Mouse (Mus musculus) ES-Bruce4 (cell line): ENCODE measurements around the gene Gpr68. TPM values are rescaled to one million over a fixed set of nuclear protein-coding genes. Genes with fewer than 3 reads are reported as not detected.

Experiments used
- H3K27ac ChIP-seq: 2 replicates; pipeline ENCODE4 v1.5.1; 2012; ENCODE audit warnings: low read length, inconsistent platforms; ENCODE audit not compliant: insufficient read depth
- H3K27me3 ChIP-seq: 2 replicates; pipeline ENCODE4 v1.6.1; 2012; ENCODE audit warnings: mild to moderate bottlenecking, low read length, inconsistent platforms; ENCODE audit not compliant: control insufficient read depth, poor library complexity, insufficient read depth, severe bottlenecking
- H3K36me3 ChIP-seq: 2 replicates; pipeline ENCODE4 v1.6.1; 2012; ENCODE audit warnings: inconsistent platforms, mild to moderate bottlenecking, low read length, moderate library complexity; ENCODE audit not compliant: control insufficient read depth, poor library complexity, insufficient read depth, severe bottlenecking
- H3K4me1 ChIP-seq: one replicate; pipeline ENCODE4 v1.8.1; 2011; ENCODE audit warnings: low read length; ENCODE audit not compliant: control insufficient read depth, insufficient read depth
- H3K4me3 ChIP-seq: 2 replicates; pipeline ENCODE4 v1.5.1; 2011; ENCODE audit warnings: low read depth, mild to moderate bottlenecking, low read length
- H3K9ac ChIP-seq: 2 replicates; pipeline ENCODE4 v1.6.1; 2012; ENCODE audit warnings: low read depth, mild to moderate bottlenecking, inconsistent platforms; ENCODE audit not compliant: poor library complexity, severe bottlenecking
- H3K9me3 ChIP-seq: replicated peaks from 2 replicates; pipeline ENCODE4 v1.6.1; 2012; ENCODE audit warnings: mild to moderate bottlenecking, low read length, inconsistent platforms; ENCODE audit not compliant: control insufficient read depth, poor library complexity, insufficient read depth, severe bottlenecking
- CTCF ChIP-seq: IDR thresholded peaks from one replicate; pipeline ENCODE4 v1.8.1; 2011; ENCODE audit warnings: low read depth, low read length
- EP300 ChIP-seq: IDR thresholded peaks from 2 replicates; pipeline ENCODE4 v1.6.1; 2011; ENCODE audit warnings: low read depth, low read length; ENCODE audit not compliant: insufficient read depth
- POLR2A ChIP-seq: IDR thresholded peaks from one replicate; pipeline ENCODE4 v1.8.1; 2011; ENCODE audit warnings: low read length; ENCODE audit not compliant: insufficient read depth
- polyA plus RNA-seq: library from polyadenylated mRNA; stranded (reverse); fragments of >200 nt; gene quantifications from 2 replicates; pipeline ENCODE4 v1.2.4, GENCODE M21; 2011; ENCODE audit warnings: low read depth; ENCODE audit not compliant: missing spikeins, insufficient read depth, insufficient read length

Gene Gpr68
- polyA plus RNA-seq, 1 experiment = 0.43 TPM

DNA sequence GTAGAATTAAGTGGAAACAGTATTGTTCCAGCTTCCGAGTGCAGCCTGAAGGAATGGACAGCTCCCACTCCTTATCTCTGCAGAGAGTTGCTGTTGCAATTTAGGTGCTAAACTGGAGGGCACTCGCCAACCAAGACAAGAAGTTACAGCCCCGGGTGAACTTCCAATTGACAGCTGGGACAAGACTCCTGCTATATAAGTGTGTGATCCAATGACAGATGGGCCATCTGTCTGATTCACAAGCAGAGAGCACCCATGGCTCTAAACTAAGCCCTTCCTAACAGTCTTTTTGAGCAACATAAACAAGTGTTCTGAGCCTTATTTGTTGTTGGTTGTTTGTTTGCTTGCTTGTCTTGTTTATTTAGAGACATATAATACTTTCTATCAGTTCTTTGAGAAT is 11.3 kb downstream of the Gpr68 start:
- H3K27me3 ChIP-seq = peaks cover 5% of the 10 kb centered on the region
- H3K4me1 ChIP-seq = peaks cover 1% of the 10 kb centered on the region

DNA sequence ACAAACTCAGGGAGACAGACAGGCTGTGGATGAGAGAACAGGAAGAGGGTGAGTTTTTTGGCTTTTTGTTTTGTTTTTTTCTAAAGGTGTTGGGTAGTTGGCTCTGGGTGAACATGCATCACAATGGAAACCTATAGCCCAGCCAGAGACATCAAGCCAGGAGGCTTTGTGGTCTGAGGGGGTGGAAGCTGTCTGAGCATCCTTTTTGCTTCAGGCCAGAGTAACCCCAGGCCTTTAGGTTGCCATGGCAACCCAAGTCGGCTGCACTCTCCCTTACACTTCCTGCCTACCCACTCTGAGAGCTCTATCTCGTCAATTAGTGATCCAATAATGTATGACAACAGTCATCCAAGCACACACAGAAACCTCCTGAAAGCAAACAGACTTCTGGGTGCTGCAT is 12.5 kb downstream of the Gpr68 start:
- no peak overlapping the region for H3K9ac ChIP-seq
- peaks cover 1% of the 10 kb centered on the region for H3K4me1 ChIP-seq
- H3K4me3 ChIP-seq = no peak overlapping the region
- TF ChIP-seq CTCF (no peak), EP300 (no peak), POLR2A (no peak)
- peaks cover 5% of the 10 kb centered on the region for H3K27me3 ChIP-seq
- H3K27ac ChIP-seq = no peak overlapping the region
- H3K9me3 ChIP-seq = no peaks in the 10 kb centered on the region
- H3K36me3 ChIP-seq = no peaks in the 10 kb centered on the region

More for the DNA sequence above, 11.3 kb downstream of the Gpr68 start:
- no peaks in the 10 kb centered on the region for H3K9me3 ChIP-seq
- no peak overlapping the region for H3K9ac ChIP-seq
- no peak for TF ChIP-seq POLR2A
- TF ChIP-seq CTCF = no peak
- no peak for TF ChIP-seq EP300
- no peak overlapping the region for H3K4me3 ChIP-seq
- no peak overlapping the region for H3K27ac ChIP-seq
- no peaks in the 10 kb centered on the region for H3K36me3 ChIP-seq

DNA sequence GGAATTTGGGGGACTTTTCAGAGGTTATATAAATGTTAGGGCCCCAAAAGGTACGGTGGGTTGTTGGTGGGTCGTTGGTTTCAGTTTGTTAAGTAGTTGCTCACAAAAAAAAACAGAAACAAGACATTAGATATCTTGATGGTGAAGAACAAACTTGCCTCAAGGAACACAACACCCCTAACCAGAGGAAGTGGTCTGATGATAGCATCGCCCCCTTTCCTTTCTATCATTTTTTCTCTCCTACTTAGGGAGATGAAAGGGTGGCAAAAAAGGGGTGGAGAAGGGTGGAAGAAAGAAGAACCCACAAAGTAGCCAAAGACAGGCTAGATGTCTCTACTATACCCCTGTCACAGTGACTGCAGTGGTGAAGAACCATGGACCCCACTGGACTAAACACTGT is 17.4 kb downstream of the Gpr68 start:
- H3K36me3 ChIP-seq = no peaks in the 10 kb centered on the region
- H3K9ac ChIP-seq = no peak overlapping the region
- no peak overlapping the region for H3K27ac ChIP-seq
- TF ChIP-seq EP300 (no peak), CTCF (no peak), POLR2A (no peak)
- no peaks in the 10 kb centered on the region for H3K4me1 ChIP-seq
- H3K4me3 ChIP-seq = no peak overlapping the region
- H3K27me3 ChIP-seq = no peaks in the 10 kb centered on the region; the same call in 1 of the 2 replicates
- H3K9me3 ChIP-seq = no peaks in the 10 kb centered on the region

DNA sequence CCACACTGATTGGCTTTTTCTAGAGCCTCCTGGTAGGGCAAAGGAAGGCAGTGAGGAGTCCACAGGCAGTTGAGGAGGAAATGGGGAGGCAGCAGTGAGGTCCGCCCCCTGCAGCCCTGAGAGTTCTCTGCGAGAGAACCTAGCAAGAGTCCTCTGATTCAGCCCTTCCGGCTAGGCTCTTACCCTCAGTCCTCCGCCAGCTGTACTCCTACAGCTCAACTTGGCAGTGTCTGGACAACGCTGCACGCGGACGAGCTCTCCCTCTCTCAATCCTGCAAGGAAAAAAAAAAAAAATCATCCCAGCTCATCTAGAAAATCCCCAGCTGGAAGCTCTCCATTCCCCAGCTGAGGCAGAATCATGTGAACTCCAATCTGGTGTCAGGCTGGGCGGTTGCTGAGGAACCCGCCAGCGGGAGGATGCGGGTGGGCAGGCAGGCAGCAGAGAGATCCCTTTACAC is 20.2 kb downstream of the Gpr68 start:
- H3K27ac ChIP-seq = no peak overlapping the region
- no peaks in the 10 kb centered on the region for H3K4me1 ChIP-seq
- H3K27me3 ChIP-seq = no peaks in the 10 kb centered on the region; the same call in 1 of the 2 replicates
- H3K36me3 ChIP-seq = no peaks in the 10 kb centered on the region
- no peak for TF ChIP-seq EP300
- no peak for TF ChIP-seq POLR2A
- no peak for TF ChIP-seq CTCF
- H3K9me3 ChIP-seq = no peaks in the 10 kb centered on the region
- H3K9ac ChIP-seq = no peak overlapping the region
- no peak overlapping the region for H3K4me3 ChIP-seq

DNA sequence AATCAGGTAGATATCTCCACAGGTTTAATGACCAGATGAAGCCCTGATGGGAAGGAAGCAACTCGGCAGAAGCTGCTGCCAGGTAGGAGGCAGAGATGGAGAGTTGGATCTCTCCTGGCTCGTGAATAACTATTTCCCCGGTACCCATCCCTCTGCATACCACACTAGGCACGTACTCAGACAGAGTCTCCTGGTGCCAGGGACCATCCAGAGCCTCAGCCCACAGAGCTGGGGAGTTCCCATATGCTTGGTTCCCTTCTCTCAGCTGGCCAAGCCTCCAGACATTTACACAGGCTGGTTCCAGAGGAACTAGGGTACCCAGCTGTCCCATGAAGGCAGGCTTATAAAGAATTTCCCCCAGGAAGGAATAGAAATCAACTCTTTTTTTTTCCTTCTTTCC is 21.1 kb downstream of the Gpr68 start:
- no peak overlapping the region for H3K9ac ChIP-seq
- H3K27me3 ChIP-seq = no peaks in the 10 kb centered on the region; the same call in 1 of the 2 replicates
- no peak for TF ChIP-seq CTCF
- TF ChIP-seq POLR2A = no peak
- H3K4me3 ChIP-seq = no peak overlapping the region
- no peaks in the 10 kb centered on the region for H3K4me1 ChIP-seq
- no peak overlapping the region for H3K27ac ChIP-seq
- H3K9me3 ChIP-seq = no peaks in the 10 kb centered on the region
- H3K36me3 ChIP-seq = no peaks in the 10 kb centered on the region

DNA sequence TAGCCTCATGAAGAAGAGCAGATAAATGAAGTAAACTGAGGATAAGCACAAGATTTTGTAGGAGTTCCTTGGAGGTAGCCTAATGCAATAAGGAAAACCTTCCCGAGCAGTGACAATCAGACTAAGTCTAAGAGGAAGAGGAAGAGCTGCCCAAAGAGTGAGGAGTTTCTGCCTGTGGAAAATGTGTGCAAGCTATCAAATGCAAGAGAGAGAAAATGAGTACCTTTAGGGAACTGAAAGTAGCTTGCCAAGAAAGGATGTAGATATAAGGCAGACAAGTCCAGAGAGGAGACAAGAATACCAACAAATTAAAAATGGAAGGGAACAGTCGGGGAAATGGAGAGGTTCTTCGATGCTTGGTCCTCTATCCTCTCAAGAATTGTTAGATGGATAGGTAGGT is 22.4 kb downstream of the Gpr68 start:
- no peaks in the 10 kb centered on the region for H3K4me1 ChIP-seq
- H3K9me3 ChIP-seq = no peaks in the 10 kb centered on the region
- no peak overlapping the region for H3K4me3 ChIP-seq
- H3K36me3 ChIP-seq = no peaks in the 10 kb centered on the region
- H3K9ac ChIP-seq = no peak overlapping the region
- no peak overlapping the region for H3K27ac ChIP-seq
- no peaks in the 10 kb centered on the region; the same call in 1 of the 2 replicates for H3K27me3 ChIP-seq
- no peak for TF ChIP-seq EP300
- TF ChIP-seq CTCF = no peak
- no peak for TF ChIP-seq POLR2A
